Mouse (Mus musculus): Measurements from ENCODE around the gene Pdlim5.

Gene Pdlim5

DNA sequence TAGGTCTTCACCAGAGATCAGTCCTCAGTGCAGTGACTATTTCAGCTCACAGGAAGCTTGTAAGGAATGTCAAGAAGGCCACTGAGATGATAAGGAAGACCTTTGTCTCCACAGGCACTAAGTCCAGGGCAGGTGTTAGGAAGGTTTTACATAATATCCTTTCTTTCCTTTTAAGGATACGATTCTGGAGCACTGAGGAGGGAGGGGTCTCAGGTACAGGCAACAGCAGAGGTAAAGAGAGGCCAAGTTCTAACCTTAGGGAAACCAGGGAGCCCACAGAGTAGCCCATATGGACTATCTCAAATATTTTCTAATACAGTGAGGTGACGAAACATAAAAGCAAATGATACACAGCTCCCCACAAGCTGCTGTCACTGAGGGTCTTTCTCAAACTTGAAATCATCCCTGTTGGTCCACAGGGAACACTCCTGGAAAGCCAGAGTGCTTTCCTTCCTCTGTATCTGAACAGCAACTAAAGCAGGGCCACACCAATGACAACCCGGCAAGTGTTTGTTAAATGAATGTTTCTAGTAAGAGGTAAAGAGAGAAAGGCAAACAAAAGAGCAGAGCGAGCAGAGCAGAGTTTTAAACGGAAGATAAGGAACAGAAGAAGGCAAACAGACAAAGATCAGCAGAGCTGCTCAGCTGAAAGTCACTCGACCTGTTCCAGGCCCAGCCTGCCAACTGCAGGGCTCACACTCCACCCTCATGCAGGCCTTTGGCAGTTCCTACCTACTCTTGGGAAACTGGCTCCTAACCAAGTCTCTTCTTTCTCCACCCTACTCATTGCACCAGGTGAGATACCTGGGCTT is 55.9 kb downstream of the Pdlim5 start:
- DNase-seq (ENCODE audit: extremely low read depth, low read depth, low spot score) = peak; percentile 92

GRCm38 (mm10) chr3:142338058-142338457 is 57.4 kb downstream of the Pdlim5 start:
- DNase-seq (ENCODE audit: extremely low read depth, low read depth, low spot score) = no peak

DNA sequence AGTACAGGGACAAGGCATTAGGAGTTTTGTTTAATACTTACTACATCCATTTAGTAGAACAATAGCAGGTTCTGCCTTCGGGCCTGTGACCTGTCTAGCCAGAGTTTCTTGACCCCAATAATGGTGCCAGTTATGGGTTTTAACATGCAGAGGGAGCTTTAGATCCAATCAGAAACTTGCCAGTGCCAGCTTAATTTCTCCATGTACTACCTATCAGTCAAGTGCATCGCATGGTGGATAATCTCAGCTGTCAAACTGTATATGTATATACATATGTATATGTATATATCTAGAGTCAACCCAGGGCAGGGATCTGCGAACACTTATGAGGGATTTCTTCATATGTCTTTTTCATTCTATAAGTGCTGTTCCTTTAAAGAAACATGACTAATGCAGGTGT is 61.0 kb downstream of the Pdlim5 start:
- peak; percentile 98 for DNase-seq (ENCODE audit: extremely low read depth, low read depth, low spot score)

DNA sequence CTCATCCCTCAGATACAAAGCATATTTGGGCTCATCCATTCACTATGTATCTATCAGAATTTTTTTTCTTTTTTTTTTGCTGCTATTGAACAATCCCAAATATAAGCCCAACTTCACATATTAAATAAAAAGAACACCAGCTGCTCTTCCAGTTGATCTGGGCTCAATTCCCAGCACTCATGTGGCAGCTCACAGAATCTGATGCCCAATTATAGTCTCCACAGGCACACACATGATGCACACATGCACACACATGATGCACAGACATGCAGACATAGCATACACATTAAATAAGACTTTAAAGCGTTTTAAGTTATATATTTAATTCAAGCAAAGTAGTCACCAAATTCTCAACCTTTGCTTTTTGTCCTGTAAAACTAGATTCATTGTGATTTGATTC is 62.0 kb downstream of the Pdlim5 start:
- DNase-seq (ENCODE audit: extremely low read depth, low read depth, low spot score) = no peak

DNA sequence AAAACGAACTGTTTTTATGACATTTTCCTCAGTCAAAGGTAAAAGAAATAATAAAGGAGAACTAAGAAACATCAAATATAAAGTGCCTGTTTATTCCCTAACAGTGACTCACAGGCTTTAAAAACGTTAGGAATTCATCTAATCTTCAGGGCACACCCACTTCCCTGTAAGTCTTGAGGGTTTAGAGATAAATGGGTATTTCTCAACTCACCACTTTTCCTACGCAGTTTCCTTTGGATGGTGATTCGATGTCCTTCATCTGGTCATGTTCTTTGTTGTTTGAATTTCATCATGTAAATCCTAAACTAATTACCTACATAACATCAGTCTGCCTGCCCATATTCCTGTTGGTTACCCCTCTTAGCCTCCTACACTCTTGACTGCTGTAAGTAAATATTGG is 62.8 kb downstream of the Pdlim5 start:
- DNase-seq (ENCODE audit: extremely low read depth, low read depth, low spot score) = peak; percentile 46

DNA sequence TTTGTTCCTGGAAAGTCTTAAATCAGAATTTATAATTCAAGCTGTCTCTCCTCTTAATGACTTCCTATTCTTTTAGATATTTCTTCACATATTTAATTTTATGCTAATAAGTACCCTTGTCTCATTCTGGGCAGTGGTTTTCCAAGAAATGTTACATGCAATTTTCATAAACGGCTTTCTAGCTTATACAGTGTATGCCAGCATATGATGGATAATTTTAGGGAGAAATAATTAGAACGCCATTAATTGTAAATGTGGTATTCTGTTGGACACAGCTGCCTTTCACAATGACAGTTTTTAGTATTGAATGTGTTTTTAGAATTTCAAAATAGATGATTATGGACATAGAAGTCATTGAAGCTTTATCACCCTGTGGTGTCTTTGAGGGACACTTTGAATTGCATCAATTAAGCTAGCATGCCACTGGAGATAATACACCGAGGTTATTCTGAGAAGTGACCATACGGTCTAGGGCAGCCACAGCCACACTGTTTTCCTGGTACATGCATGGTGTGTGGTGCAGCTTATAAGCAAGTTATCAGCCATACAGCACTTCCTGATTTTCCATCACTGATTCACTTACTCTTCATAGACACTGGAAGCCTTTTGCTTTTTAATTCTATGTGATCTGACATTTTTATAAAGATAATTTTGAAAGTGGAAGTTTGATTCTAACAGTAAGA is 63.5 kb downstream of the Pdlim5 start:
- DNase-seq (ENCODE audit: extremely low read depth, low read depth, low spot score) = no peak

DNA sequence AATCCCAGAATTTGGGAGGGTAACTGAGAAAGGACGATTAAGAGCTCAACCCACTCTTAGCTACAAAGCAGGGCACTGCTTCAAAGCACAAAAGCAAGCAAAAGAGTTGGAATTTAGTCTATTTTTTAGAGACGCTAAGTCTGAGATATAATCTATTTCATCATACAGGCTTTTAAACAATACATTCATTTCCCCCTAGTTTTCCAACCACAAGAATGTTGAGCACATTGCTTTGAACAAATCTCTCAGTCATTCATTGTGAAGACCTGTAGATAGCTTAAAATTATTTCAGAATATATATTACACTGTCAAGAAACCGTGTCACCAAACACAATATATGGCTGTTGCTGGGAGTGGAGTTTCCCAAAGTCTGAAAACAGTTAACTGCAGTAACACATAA is 65.1 kb downstream of the Pdlim5 start:
- no peak for DNase-seq (ENCODE audit: extremely low read depth, low read depth, low spot score)

GRCm38 (mm10) chr3:142323592-142323991 is 71.9 kb downstream of the Pdlim5 start:
- no peak for DNase-seq (ENCODE audit: extremely low read depth, low read depth, low spot score)

DNA sequence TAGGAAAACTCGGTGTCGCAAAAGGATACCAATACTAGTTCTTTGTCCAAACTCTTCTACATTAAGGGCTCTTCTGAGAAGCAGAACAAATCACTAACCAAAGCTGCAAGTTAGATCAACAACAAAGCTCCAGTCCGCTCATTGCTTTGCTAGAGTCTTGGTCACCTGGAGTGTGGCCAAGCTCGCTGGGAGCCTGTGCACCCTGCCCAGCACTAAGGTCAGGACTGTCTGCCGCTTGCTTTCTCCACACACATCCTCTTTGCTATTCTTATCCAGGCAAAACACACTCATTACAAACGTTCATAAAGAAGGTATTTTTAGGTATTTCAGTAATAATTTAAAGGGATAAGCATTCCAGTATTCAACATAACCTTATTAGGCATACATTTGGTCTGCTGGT is 73.6 kb downstream of the Pdlim5 start:
- DNase-seq (ENCODE audit: extremely low read depth, low read depth, low spot score) = no peak

DNA sequence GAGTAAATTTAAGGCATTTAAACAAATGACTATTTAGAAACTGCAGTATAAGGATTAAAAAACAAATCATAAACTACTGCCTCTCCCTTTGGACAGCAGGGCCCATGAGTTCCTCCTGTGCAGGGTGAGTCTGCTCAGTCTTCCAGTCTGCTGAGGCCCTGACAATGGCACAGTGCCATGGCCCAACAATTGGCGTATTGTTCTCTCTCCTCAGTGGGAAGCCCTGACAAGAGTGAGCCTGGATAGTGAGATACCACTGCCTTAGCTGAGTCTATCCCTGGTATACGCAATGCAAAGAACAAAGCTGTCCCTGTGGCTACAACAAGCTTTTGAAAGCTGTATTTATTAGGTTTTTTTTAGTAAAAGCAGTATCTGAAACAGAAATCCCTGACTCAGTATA is 77.3 kb downstream of the Pdlim5 start:
- DNase-seq (ENCODE audit: extremely low read depth, low read depth, low spot score) = peak; percentile 84

GRCm38 (mm10) chr3:142316138-142316740 is 79.3 kb downstream of the Pdlim5 start:
- peak; percentile 72 for DNase-seq (ENCODE audit: extremely low read depth, low read depth, low spot score)

- DNase-seq (ENCODE audit: extremely low read depth, low read depth, low spot score) = no peak
Measured at GRCm38 (mm10) chr3:142311075-142311474, 84.4 kb downstream of the Pdlim5 start.

DNA sequence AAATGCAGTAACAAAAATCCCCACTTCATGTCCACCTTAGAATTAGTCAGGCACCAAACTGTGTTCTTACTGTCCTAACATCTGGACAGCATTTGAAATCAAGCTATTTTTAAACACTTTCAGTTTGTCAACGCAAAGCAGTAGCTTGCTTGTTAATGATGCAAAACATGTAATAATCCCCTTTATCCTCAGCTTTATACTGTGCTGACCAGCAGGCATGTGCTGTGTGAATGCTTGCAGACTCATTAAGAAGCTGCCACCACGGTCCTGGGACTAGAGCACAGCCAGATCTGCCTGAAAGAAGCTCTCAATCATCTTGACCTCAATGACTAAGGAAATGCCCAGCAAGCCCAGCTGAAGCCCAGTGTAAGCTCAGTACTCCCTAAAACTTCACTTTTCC is 85.0 kb downstream of the Pdlim5 start:
- DNase-seq (ENCODE audit: extremely low read depth, low read depth, low spot score) = no peak

DNA sequence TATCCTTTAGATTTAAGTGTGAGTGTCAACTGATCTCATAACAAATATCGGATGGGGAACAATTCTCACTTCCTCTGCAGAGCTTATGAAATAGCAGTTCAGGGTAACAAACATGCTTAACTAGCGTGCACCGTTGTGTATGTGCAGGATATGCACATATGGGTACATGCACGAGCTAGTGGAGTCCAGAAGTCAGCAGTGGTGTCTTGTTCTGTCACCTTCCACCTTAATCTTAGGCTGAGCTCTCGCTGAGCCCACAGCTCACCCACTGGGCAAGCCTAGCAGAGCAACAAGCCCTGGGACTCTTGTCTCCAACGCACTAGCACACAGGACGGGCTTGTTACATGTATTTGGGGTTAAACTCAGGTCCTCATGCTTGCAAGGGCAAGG is 100.2 kb downstream of the Pdlim5 start:
- DNase-seq (ENCODE audit: extremely low read depth, low read depth, low spot score) = no peak

- no peak for DNase-seq (ENCODE audit: extremely low read depth, low read depth, low spot score)
Measured at GRCm38 (mm10) chr3:142294616-142295286, 100.7 kb downstream of the Pdlim5 start.

GRCm38 (mm10) chr3:142293561-142293960 is 101.9 kb downstream of the Pdlim5 start:
- no peak for DNase-seq (ENCODE audit: extremely low read depth, low read depth, low spot score)

DNA sequence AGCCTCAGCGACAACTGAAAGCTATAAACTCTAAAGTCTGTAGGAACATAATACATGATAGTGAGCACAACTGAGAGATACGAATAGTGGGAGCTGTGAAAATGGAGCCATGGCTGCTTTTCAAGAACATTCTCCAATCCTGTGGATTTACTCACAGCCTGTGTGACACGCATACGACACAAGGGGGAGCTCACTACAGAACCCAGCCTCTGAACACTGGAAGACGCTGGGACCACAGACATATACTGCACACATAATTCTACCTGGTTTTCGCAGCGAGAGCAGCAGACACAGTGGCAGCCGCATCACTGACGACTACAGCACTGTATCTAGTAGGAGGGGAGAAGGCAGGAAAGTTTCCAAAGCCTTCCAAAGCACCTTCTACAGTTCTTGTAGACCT is 112.8 kb downstream of the Pdlim5 start:
- DNase-seq (ENCODE audit: extremely low read depth, low read depth, low spot score) = no peak

DNA sequence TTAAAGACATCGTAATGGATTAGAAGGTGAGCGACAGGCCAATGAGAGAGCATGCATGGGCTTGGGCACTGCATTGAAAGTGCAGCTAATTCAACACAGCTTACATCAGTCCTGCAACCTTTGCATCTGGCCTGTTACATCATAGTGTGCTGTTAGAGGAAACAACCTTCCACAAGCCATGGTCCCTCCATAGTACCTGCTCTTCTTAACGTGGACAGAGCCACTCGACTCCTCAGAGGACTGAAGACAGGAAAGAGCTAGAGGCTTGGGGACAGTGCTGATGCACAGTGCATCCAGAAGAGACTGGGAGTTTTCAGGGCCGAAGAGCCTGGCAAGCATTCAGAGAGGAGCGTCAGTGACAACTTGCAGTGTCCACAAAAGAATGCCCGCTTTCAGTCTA is 113.8 kb downstream of the Pdlim5 start:
- no peak for DNase-seq (ENCODE audit: extremely low read depth, low read depth, low spot score)

DNA sequence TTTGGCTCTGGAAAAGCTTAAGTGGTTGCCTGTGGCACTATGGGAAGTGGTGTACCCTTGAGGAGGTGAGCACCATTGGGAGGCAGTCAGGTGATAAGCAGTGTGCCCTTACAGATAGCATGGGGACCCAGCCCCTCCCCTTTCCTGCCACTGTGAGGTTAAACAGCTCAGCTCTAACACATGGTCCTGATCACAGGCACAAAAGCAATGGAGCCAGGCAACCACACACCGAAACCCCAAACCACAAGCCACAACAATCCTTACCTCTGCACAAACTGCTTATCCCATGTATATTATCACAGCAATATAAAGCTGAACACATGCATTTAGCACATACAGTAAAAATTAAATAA is 114.4 kb downstream of the Pdlim5 start:
- no peak for DNase-seq (ENCODE audit: extremely low read depth, low read depth, low spot score)

GRCm38 (mm10) chr3:142280366-142281092 is 115.0 kb downstream of the Pdlim5 start:
- DNase-seq (ENCODE audit: extremely low read depth, low read depth, low spot score) = no peak

DNA sequence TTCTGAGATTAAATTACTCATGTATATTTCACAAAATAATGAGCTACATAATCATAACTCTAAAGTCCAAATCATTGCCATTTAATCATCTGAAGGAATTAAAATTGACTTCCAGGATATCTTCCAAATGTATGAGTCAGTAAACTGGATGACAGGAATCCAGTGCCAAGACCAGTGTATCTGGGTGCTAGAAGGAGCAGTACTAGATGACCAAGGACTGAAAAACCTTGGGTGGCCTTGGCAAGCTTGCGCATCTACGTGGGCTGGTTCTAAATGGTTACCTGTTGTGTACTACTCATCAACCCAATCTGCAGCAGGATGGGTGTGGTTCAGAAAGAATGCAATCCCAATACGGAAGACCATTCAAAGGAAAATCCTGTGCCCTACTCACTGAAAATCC is 116.5 kb downstream of the Pdlim5 start:
- DNase-seq (ENCODE audit: extremely low read depth, low read depth, low spot score) = no peak
